Mouse (Mus musculus) limb, embryonic 10.5 days (tissue): ENCODE results near the gene Efcab11. TPM values are rescaled to one million over a fixed set of nuclear protein-coding genes. Genes with fewer than 3 reads are reported as not detected.

Source experiments
- DNase-seq: peaks from one replicate; pipeline ENCODE4 v3.0.0-alpha.2; 2017; ENCODE audit warnings: low spot score
- H3K27ac ChIP-seq: fragments of 300-500 bp; sonication (generic); 2 replicates; pipeline ENCODE4 v1.5.1; 2016; ENCODE audit warnings: mild to moderate bottlenecking
- H3K27me3 ChIP-seq: fragments of 300-500 bp; sonication (generic); 2 replicates; pipeline ENCODE4 v1.6.1; 2016; ENCODE audit warnings: low read depth, mild to moderate bottlenecking; ENCODE audit not compliant: poor library complexity, severe bottlenecking
- H3K36me3 ChIP-seq: fragments of 300-500 bp; sonication (generic); 2 replicates; pipeline ENCODE4 v1.6.1; 2016; ENCODE audit warnings: mild to moderate bottlenecking, moderate library complexity
- H3K4me1 ChIP-seq: fragments of 300-500 bp; sonication (generic); 2 replicates; pipeline ENCODE4 v1.6.1; 2016
- H3K4me3 ChIP-seq: fragments of 300-500 bp; sonication (generic); 2 replicates; pipeline ENCODE4 v1.5.1; 2016; ENCODE audit warnings: mild to moderate bottlenecking, moderate library complexity
- H3K9me3 ChIP-seq: fragments of 300-500 bp; sonication (generic); replicated peaks from 2 replicates; pipeline ENCODE4 v1.6.1; 2016; ENCODE audit warnings: mild to moderate bottlenecking
- WGBS: fragments of 180-500 bp; shearing (Covaris S2); methylation state at CpG from one replicate; pipeline ENCODE4 v1.1.7; 2016; 5-methylcytosine and 5-hydroxymethylcytosine counted together
- polyA plus RNA-seq: library from polyadenylated mRNA; unstranded; fragments of >200 nt; fragmentation: Nextera tagmentation; extraction: Ambion mirVana; gene quantifications from 2 replicates; pipeline ENCODE4 v1.2.1, GENCODE M21; 2016

The Efcab11 gene
- polyA plus RNA-seq, 1 experiment from 2014 or later: 21.7 TPM

DNA sequence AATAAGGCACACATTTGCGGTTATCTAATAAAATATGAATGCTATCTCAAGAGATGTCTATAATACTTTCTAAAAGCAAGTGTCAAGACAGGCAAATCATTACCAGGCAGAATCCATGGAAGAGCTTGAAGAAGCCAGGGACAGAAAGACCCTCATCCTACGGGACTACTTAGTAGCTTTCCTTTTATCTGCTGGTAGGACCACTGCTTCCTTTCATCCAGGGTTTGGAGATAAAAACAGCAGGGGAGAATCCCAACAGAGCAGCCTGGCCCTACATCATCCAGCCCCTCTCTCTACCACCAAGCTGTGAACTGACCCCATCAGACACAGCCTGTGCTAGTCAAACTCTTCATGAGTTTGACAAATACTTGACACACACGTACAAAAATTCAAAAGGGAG lies 103.8 kb downstream of the Efcab11 start:
- H3K4me3 ChIP-seq: no peak overlapping the region
- no peak overlapping the region for H3K27ac ChIP-seq
- no peaks in the 10 kb centered on the region for H3K36me3 ChIP-seq
- peak; percentile 16 for DNase-seq
- peaks cover 3% of the 10 kb centered on the region; the same call in 1 of the 2 replicates for H3K4me1 ChIP-seq
- H3K9me3 ChIP-seq: no peaks in the 10 kb centered on the region
- 77% methylated on average over 3 of the region's 3 CpGs for WGBS
- no peaks in the 10 kb centered on the region for H3K27me3 ChIP-seq

DNA sequence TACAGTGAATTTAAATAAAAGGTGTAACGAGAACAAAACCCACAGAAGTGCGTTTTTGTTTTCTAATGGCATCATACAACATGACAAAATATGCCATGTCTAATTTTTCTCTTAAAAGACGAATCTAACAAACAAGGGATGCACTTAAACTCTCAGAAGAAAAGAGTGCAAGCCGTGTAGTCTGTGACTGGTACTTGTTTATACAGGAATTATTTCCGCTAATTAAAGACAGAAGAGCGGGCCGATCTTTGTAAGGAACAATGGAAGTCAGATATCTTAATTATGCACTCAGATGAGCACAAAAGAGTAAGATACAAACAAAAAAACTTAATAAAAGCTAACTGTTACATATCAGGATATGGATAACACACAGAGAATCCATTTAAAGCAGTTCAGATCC lies 104.3 kb downstream of the Efcab11 start:
- Histone ChIP-seq H3K4me3 (no peak overlapping the region), H3K4me1 (peaks cover 3% of the 10 kb centered on the region; the same call in 1 of the 2 replicates), H3K27me3 (no peaks in the 10 kb centered on the region), H3K36me3 (no peaks in the 10 kb centered on the region), H3K27ac (no peak overlapping the region), H3K9me3 (no peaks in the 10 kb centered on the region)
- WGBS: 90% methylated on average over 7 of the region's 7 CpGs
- no peak for DNase-seq

DNA sequence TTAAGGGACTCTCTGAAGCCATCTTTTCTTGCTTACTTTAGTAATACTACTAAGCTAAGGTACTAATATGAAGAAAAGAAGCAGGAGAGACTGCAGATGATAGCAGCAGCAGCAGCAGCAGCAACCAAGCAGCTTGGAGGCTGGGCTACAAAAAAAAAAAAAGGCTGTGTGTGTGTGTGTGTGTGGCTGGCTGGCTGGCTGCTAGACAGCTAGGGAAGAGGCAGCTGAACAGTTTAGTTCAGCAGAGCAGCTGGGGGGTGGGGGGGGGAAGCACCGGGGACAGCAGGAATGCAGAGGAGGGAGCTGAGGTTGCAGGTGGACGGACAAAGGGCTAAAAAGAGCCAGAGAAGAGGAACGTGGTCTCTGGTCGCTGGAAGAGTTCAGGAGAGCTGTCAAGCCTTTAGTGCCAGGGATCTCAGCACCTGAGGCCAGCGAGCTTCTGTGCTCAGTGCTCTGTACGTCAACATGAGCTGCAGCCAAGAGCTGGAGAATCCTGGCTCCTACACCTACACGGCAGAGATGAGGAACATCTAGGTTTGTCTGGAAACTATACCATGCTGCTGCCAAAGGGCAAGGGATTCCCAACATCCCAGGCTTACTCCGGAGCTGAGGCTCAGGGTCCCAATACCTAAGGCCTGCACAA lies 107.6 kb downstream of the Efcab11 start:
- no peaks in the 10 kb centered on the region for H3K27me3 ChIP-seq
- H3K4me3 ChIP-seq: no peak overlapping the region
- WGBS: 75% methylated on average over 8 of the region's 8 CpGs
- H3K27ac ChIP-seq: no peak overlapping the region; the same call in 1 of the 2 replicates
- no peaks in the 10 kb centered on the region for H3K9me3 ChIP-seq
- peak; percentile 27 for DNase-seq
- H3K4me1 ChIP-seq: peaks cover 3% of the 10 kb centered on the region; the same call in 1 of the 2 replicates
- no peaks in the 10 kb centered on the region for H3K36me3 ChIP-seq

DNA sequence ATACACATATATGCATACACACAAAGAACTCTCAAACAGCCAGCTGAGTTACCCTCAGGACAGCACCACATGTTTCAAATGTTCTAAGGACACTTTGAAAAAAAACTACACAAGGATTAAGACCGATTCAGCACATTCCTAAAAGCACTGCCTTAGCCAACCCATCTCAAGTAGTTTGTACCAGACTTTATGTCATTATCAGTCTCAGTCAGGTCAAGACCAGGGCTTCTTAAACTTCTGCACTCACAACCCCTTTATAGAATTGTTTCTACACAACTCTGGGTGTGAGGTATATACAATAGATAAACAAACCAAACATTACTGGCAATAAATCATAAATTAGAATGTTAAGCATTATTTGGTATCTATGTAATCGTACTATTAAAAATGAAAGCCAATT lies 109.4 kb downstream of the Efcab11 start:
- H3K36me3 ChIP-seq: no peaks in the 10 kb centered on the region
- no peak for DNase-seq
- WGBS: 93% methylated on average over 2 of the region's 2 CpGs
- no peaks in the 10 kb centered on the region for H3K9me3 ChIP-seq
- H3K27me3 ChIP-seq: no peaks in the 10 kb centered on the region
- H3K4me1 ChIP-seq: peaks cover 3% of the 10 kb centered on the region; the same call in 1 of the 2 replicates
- no peak overlapping the region for H3K27ac ChIP-seq
- no peak overlapping the region for H3K4me3 ChIP-seq

DNA sequence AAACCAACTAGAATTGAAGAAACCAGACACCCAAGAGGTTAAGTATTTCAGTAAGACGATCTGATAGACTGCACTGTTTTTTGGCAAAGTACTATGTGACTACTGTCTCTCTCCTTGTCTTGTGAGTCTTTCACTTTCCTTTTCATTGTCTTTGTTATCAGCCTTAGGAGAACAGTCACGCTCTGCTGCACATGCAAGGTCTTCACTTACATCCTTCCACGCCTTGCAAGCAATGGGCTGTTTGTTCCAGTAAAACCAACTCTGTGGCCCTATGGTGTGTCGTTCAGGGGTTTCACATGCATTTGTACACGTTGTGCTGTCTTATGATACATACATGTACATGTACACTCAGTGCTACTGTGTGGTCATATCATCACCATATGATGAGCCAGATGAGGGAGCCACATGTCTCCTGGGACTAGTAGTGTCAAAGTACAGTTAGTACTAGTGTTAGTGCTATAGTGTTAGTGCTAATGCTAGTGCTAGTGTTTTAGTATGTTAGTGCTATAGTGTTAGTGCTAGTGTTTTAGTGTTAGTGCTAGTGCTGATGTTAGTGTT lies 110.5 kb downstream of the Efcab11 start:
- H3K27ac ChIP-seq: no peak overlapping the region
- no peaks in the 10 kb centered on the region for H3K27me3 ChIP-seq
- H3K4me1 ChIP-seq: peaks cover 3% of the 10 kb centered on the region; the same call in 1 of the 2 replicates
- WGBS: 88% methylated on average over 5 of the region's 5 CpGs
- H3K9me3 ChIP-seq: no peaks in the 10 kb centered on the region
- DNase-seq: no peak
- no peak overlapping the region for H3K4me3 ChIP-seq
- H3K36me3 ChIP-seq: no peaks in the 10 kb centered on the region

DNA sequence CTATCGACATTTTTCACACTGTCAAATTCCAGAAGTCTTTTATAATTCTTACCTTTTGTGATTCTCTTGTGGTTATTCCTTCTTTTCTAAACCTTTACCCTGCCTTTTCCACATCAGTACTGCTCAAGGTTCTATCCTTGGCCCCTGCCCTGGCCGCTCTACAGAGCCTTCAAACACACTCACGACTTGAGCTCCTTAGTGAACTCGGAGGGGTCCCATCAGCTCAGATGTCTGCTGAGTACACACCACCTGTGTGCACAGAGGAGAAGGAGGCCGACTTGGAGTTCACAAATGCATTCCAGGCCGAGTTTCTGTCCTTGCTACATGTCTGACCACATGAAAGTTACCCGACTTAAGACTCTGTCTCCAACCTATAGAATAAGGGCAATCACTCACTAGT lies 113.2 kb downstream of the Efcab11 start:
- DNase-seq: no peak

DNA sequence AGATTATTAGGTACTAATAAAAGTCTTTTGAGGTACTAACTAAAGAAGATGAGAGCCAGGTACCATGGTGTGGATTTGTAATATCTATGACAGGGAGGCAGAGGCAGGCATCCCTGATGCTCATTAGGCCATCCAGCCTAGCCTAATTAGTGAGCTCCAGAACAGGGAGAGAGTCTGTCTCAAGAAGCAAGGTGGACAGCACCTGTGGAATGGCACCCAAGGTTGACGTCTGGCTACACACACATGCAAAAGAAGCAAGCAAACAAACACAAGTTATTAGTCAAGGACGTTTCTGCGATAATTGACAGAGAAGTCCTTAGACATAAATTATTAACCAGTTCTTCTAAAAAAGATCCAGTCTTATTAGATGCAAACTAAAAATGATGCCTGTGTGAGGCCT lies 114.6 kb downstream of the Efcab11 start:
- Histone ChIP-seq H3K4me3 (no peak overlapping the region), H3K27ac (no peak overlapping the region), H3K36me3 (no peaks in the 10 kb centered on the region), H3K9me3 (no peaks in the 10 kb centered on the region), H3K27me3 (no peaks in the 10 kb centered on the region), H3K4me1 (no peaks in the 10 kb centered on the region)
- no peak for DNase-seq
- WGBS: 95% methylated on average over 3 of the region's 3 CpGs

More for the DNA sequence above, 113.2 kb downstream of the Efcab11 start:
- Histone ChIP-seq H3K27me3 (no peaks in the 10 kb centered on the region), H3K36me3 (no peaks in the 10 kb centered on the region), H3K4me3 (no peak overlapping the region), H3K27ac (no peak overlapping the region), H3K4me1 (no peaks in the 10 kb centered on the region), H3K9me3 (no peaks in the 10 kb centered on the region)
- 91% methylated on average over 7 of the region's 7 CpGs for WGBS

DNA sequence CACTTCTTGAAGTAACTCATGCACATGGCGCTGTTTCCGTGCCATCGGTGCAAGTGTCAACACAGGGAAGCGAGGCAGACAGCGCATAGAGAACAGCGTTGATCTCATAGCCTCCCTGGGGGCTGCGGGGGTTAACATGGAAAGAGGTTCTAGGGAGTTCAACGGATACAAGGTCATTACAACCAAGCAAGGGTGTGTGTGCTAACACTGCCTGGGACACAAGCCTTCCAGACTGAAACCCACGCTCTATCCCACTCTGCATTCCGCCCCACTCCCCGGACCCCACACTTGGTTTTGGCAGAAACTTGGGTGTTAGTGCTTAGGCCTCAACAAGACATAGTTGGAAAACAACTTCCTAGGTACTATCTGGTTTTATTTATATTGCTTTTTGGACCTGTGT lies 116.5 kb downstream of the Efcab11 start:
- WGBS: 94% methylated on average over 11 of the region's 11 CpGs

DNA sequence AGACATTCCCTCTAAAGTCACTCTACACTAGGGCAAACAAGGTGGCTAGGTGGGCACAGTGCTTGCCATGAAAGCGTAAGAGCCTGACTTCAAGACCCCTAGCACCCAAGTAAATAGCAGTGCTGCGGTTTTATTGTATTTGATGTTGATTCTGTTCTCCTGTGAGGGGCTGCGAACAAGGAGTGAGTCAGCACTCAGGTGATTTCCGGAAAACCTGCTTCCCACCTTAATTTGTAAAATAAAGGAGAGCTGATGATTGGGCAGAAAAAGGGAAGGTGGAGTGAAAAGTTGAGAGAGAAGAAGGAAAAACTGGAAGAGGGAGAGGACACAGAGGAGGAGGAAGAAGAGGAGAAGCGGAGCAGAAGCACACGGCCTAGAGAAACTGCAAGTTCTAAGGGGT lies 118.3 kb downstream of the Efcab11 start:
- DNase-seq: no peak
- Histone ChIP-seq H3K9me3 (no peaks in the 10 kb centered on the region), H3K36me3 (no peaks in the 10 kb centered on the region), H3K4me3 (no peak overlapping the region), H3K27ac (no peak overlapping the region), H3K4me1 (no peaks in the 10 kb centered on the region), H3K27me3 (no peaks in the 10 kb centered on the region)
- WGBS: 82% methylated on average over 6 of the region's 6 CpGs

More for the DNA sequence above, 116.5 kb downstream of the Efcab11 start:
- Histone ChIP-seq H3K36me3 (no peaks in the 10 kb centered on the region), H3K27me3 (no peaks in the 10 kb centered on the region), H3K4me1 (no peaks in the 10 kb centered on the region), H3K9me3 (no peaks in the 10 kb centered on the region), H3K27ac (no peak overlapping the region), H3K4me3 (no peak overlapping the region)
- no peak for DNase-seq

DNA sequence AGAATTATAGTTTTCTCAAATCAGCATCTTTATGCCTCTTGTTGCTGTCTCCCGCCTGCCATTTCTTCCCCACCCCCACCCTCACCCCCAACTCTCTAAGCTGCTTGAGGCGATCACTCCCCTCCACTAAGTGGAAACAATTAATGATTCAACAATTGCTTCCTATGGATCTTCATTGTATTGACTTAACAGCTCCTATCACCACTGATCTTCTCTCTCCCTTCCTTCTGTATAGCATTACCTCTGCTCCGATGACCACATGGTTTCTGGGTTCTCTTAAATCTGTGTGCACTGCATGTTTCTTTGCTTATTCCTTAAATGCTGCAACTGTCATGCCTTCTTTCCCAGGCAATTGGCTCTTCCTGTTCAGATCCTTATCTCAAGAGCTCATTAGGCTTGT lies 120.2 kb downstream of the Efcab11 start:
- WGBS: 83% methylated on average over 3 of the region's 3 CpGs
- Histone ChIP-seq H3K4me1 (no peaks in the 10 kb centered on the region), H3K27ac (no peak overlapping the region), H3K36me3 (no peaks in the 10 kb centered on the region), H3K9me3 (no peaks in the 10 kb centered on the region), H3K4me3 (no peak overlapping the region), H3K27me3 (no peaks in the 10 kb centered on the region)
- DNase-seq: no peak

DNA sequence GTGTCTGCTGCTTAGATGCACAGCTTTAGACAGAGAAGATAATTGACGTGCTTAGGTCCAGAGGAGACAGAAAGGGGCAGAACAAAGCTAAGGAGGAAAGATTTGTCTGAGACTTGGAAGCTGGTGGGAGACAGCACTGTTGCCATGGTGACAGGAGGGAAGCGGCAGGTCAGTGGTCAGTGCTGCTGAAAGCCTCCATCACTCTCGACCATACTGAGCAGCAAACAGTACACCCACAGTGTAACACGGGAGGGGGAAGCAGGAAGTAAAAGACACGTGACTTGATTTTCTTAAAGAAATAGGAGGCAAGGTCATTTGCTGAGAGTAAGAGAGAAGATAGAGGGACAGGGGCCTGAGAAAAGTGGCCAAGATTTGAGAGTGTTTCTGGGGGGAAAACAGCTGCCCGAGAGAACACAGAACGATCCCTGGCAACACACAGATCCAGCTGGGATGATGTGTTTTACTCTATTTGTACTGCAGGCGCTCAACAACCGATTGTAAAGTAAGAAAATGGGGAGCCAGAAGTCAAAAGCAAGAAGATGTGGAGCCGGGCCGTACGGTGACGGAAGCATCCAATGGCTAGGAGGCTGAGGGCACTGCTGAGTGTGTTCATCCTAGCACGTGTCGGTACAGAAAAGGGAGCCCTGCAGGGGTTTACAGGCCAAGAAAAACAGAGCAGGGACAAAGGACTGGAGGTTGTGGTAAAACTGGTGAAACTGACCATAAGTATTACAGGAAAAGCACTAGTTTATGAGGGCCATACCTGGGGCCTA lies 126.3 kb downstream of the Efcab11 start:
- H3K36me3 ChIP-seq: no peaks in the 10 kb centered on the region
- H3K9me3 ChIP-seq: no peaks in the 10 kb centered on the region
- H3K27ac ChIP-seq: peak overlapping the region; percentile 25; the same call in 1 of the 2 replicates
- H3K4me3 ChIP-seq: no peak overlapping the region
- DNase-seq: no peak
- WGBS: 74% methylated on average over 15 of the region's 15 CpGs
- peaks cover 18% of the 10 kb centered on the region for H3K4me1 ChIP-seq
- H3K27me3 ChIP-seq: no peaks in the 10 kb centered on the region

DNA sequence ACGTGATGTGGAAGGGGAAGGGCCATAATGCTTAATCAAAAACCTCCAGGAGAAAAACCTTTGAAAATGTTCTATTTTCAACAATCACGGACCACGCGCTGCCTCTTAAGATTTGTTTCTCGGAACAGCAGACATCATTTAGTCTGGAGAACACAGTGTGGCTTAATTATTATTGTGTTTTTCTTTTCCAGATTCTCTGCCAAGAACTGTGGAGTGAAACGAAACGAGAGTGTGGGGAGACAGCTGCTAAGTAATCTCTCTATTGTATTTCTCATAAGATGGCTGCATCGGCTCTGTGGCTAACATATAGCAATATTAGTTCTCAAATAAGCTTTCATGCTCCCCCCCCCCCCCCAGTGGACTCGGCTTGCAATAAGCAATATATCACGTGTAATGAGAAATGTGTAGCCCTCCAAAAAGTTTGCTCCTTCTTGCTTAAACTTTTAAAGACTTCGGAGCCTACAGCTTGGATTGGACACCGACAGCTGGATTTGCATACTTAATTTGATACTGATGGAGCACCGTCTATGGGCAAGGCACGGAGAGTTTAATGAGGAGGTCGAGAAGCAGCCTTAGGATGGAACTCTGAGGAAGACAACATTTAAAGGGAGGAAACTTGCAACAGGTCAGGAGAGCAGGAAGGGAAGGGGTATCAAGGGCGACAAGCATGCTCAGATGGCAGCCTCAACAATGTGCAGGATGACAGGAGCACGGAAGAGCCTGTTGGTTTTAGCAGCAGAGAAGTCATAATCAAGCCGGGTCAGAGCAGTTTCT lies 127.1 kb downstream of the Efcab11 start:
- H3K27ac ChIP-seq: peak overlapping the region; percentile 25; the same call in 1 of the 2 replicates
- 67% methylated on average over 18 of the region's 18 CpGs for WGBS
- no peak for DNase-seq
- H3K4me1 ChIP-seq: peaks cover 18% of the 10 kb centered on the region
- no peaks in the 10 kb centered on the region for H3K9me3 ChIP-seq
- H3K36me3 ChIP-seq: no peaks in the 10 kb centered on the region
- no peaks in the 10 kb centered on the region for H3K27me3 ChIP-seq
- H3K4me3 ChIP-seq: no peak overlapping the region
